Mouse (Mus musculus) ES-Bruce4 (cell line): Measurements from ENCODE around the gene Vps8.

ENCODE experiments used
- CTCF ChIP-seq: IDR thresholded peaks from one replicate; pipeline ENCODE4 v1.8.1; 2011; ENCODE audit warnings: low read depth, low read length
- EP300 ChIP-seq: IDR thresholded peaks from 2 replicates; pipeline ENCODE4 v1.6.1; 2011; ENCODE audit warnings: low read depth, low read length; ENCODE audit not compliant: insufficient read depth

DNA sequence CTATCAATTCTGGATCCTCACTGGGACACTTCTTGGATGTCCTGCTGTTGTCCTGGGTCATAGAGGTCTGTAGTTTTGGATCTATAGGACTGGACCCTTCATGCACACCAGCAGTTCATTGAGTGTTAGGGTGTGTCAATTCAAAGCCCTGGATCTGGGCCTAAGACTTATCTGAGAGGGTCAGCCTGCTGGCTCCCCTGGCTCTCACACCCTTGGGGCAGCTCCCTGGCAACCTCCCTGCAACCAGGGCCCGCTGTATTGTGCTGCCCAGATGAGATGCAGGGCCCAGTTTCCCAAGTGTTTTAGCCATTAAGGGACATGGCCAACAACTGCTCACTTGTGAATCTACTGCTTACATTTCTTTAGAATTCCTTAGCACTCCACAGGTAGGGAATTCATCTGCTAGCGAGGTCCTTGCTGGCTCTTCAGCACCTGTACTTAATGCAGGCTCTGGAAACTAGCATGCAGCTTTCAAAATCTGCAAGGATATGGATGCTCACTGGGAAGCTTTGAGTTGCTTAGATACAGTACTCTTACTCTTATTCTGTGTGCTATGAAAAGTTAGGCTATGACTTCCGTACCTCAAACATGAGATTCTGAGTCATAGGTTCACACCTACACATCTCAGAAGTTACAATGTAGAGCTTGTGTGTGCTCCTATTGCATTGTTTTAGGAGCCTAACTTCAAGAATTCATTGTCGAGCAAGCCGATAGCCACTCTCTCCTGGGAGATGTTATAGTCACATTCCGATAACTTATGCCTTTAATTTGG lies 183.5 kb downstream of the Vps8 start:
- TF ChIP-seq CTCF (no peak), EP300 (no peak)
